Mouse (Mus musculus): ENCODE measurements around the gene Cpt1c.

- TF ChIP-seq CTCF (conservative IDR thresholded peaks at IDR 0.05 in 1 of 2, IDR thresholded peaks at IDR 0.05 in 1 of 2; ENCODE audit: low read depth in 2 of 2, low read length in 2 of 2) (no peak), MAFK (IDR thresholded peaks at IDR 0.05; ENCODE audit: insufficient replicate concordance, low read length) (no peak), MYC (IDR thresholded peaks at IDR 0.05; ENCODE audit: low read depth, low read length) (no peak), POLR2A (IDR thresholded peaks at IDR 0.05; ENCODE audit: low read depth, low read length) (no peak), ELF1 (IDR thresholded peaks at IDR 0.05; ENCODE audit: low read depth, low read length) (no peak), MAZ (IDR thresholded peaks at IDR 0.05; ENCODE audit: low read depth, low read length) (no peak), EP300 (IDR thresholded peaks at IDR 0.05; ENCODE audit: low read length) (no peak)
Measured at GRCm38 (mm10) chr7:44959281-44959680, 15.4 kb downstream of the Cpt1c start.

All from CH12.LX (cell line).